In the genomic region with DNA sequence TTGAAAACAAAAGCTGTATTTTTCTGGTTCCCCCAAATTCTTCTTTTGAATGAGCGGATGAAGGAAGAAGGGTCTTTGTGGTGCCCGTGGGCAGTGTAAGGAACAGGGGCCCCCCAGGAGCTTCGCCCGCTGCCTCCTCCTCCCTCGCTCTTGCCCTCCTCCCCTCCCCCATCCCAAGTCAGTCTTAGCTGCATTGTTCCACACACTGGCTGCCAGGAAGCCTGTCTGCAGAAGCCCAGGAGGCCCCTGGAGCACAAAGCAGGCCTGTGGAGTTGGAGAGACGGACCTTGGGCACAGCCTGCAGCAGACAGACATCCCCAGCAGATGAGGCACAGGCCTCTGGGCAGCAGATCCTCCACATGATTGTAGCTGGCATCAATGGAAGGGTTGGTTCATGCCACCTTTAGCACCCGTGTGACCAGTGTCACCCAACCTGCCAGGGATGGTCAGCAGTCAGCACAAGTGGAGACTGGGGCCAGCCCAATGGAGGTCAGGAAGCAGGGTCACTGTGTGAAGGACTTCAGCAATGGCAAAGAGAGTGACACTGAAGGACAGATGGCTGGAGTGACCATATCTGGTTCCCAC, we compare ENCODE assay signal across 11 mouse cellular contexts. TPM values are rescaled to one million over a fixed set of nuclear protein-coding genes. Genes with fewer than 3 reads are reported as not detected.
A peak's percentile ranks its signal among the peaks of the same experiment; 100 is the strongest.
DNase-seq lines count a peak whose midpoint lies in the region; ATAC-seq and TF ChIP-seq lines count a peak whose summit lies in the region.
"Had no signal": no experiment of that assay in that cellular context is flagged by ENCODE, and none has a peak within 500 bp of the region (broad histone marks: within the 10 kb centered on the region; RNA-seq: fewer than 3 reads in every experiment).

No protein-coding gene starts in this region.

- no peak for TF ChIP-seq POLR2A in thymus, adult 2 months (IDR thresholded peaks at IDR 0.05; ENCODE audit: control insufficient read depth, extremely low read depth, insufficient read depth, low read length, poor library complexity)

- peaks cover 21% of the 10 kb centered on the region for H3K4me1 ChIP-seq in heart, embryonic 10.5 days
- H3K4me1 ChIP-seq in hindbrain, embryonic 11.5 days (replicated peaks; ENCODE audit: control insufficient read depth, insufficient read depth, low read length), result peaks cover 17% of the 10 kb centered on the region
- peaks cover 23% of the 10 kb centered on the region for H3K4me1 ChIP-seq in midbrain, embryonic 12.5 days
- no peaks in the 10 kb centered on the region for H3K4me1 ChIP-seq in thymus, adult 2 months (replicated peaks; ENCODE audit: control insufficient read depth, insufficient read depth, low read length)
- H3K4me1 ChIP-seq: megakaryocyte, embryonic 14.5 days had no signal

- H3K27me3 ChIP-seq in heart, embryonic 10.5 days (ENCODE audit: insufficient read depth, poor library complexity, severe bottlenecking), result 0 out of 2 replicates have a peak, but pooled peaks cover 12% of the 10 kb centered on the region
- no peaks in the 10 kb centered on the region for H3K27me3 ChIP-seq in hindbrain, embryonic 11.5 days (ENCODE audit: control insufficient read depth, insufficient read depth, low read length)
- no peaks in the 10 kb centered on the region for H3K27me3 ChIP-seq in midbrain, embryonic 12.5 days
- no peaks in the 10 kb centered on the region for H3K27me3 ChIP-seq in thymus, adult 2 months (ENCODE audit: control insufficient read depth, insufficient read depth, low read length)

- TF ChIP-seq CTCF in thymus, adult 2 months (IDR thresholded peaks at IDR 0.05; ENCODE audit: borderline replicate concordance, control insufficient read depth, extremely low read depth, insufficient read depth, low read length, poor library complexity), result no peak
- TF ChIP-seq CTCF in layer of hippocampus, adult 2 months (conservative IDR thresholded peaks at IDR 0.05), result no peak

- H3K27ac ChIP-seq in heart, embryonic 10.5 days, result peak overlapping the region; percentile 53
- H3K27ac ChIP-seq in hindbrain, embryonic 11.5 days (ENCODE audit: low read depth, low read length), result peak overlapping the region; percentile 72
- peak overlapping the region; percentile 61 for H3K27ac ChIP-seq in midbrain, embryonic 12.5 days (replicated peaks)
- H3K27ac ChIP-seq in thymus, adult 2 months (ENCODE audit: control insufficient read depth, insufficient read depth, low read length), result no peak overlapping the region
- no peak overlapping the region for H3K27ac ChIP-seq in layer of hippocampus, adult 2 months
- H3K27ac ChIP-seq: left cerebral cortex, adult 2 months had no signal

- no peaks in the 10 kb centered on the region; the same call in 1 of the 2 replicates for H3K36me3 ChIP-seq in heart, embryonic 10.5 days
- no peaks in the 10 kb centered on the region for H3K36me3 ChIP-seq in hindbrain, embryonic 11.5 days (ENCODE audit: control insufficient read depth, insufficient read depth, low read length)
- no peaks in the 10 kb centered on the region for H3K36me3 ChIP-seq in midbrain, embryonic 12.5 days
- H3K36me3 ChIP-seq in thymus, adult 2 months (ENCODE audit: control insufficient read depth, insufficient read depth, low read length), result no peaks in the 10 kb centered on the region

- no peak overlapping the region for H3K4me3 ChIP-seq in heart, embryonic 10.5 days
- H3K4me3 ChIP-seq in hindbrain, embryonic 11.5 days (ENCODE audit: low read depth, low read length), result no peak overlapping the region
- H3K4me3 ChIP-seq in midbrain, embryonic 12.5 days, result no peak overlapping the region
- H3K4me3 ChIP-seq in thymus, adult 2 months (ENCODE audit: control insufficient read depth, insufficient read depth, low read length), result no peak overlapping the region
- no peak overlapping the region for H3K4me3 ChIP-seq in layer of hippocampus, adult 2 months
- H3K4me3 ChIP-seq: left cerebral cortex, adult 2 months had no signal

- ATAC-seq in hindbrain, embryonic 11.5 days (ENCODE audit: low FRiP score), result peak; percentile 67
- ATAC-seq in midbrain, embryonic 12.5 days (ENCODE audit: low FRiP score, low read depth), result peak; percentile 72
- no peak for ATAC-seq in megakaryocyte-erythroid progenitor cell, adult 5-6 weeks (replicated peaks; ENCODE audit: low FRiP score, low TSS enrichment, poor library complexity, severe bottlenecking)

- H3K9me3 ChIP-seq in heart, embryonic 10.5 days, result no peaks in the 10 kb centered on the region
- H3K9me3 ChIP-seq in hindbrain, embryonic 11.5 days (ENCODE audit: control insufficient read depth, low read length), result no peaks in the 10 kb centered on the region
- no peaks in the 10 kb centered on the region for H3K9me3 ChIP-seq in midbrain, embryonic 12.5 days

- peak overlapping the region; percentile 50 for H3K9ac ChIP-seq in hindbrain, embryonic 11.5 days (ENCODE audit: low read depth, low read length)
- no peak overlapping the region for H3K9ac ChIP-seq in midbrain, embryonic 12.5 days (replicated peaks)

- WGBS in heart, embryonic 10.5 days, result 64% methylated on average over 7 of the region's 7 CpGs
- WGBS in hindbrain, embryonic 11.5 days, result 21% methylated on average over 7 of the region's 7 CpGs
- WGBS in midbrain, embryonic 12.5 days, result 13% methylated on average over 7 of the region's 7 CpGs
- 82% methylated on average over 7 of the region's 7 CpGs for WGBS in thymus, adult 2 months

- H3K4me2 ChIP-seq in hindbrain, embryonic 11.5 days (replicated peaks; ENCODE audit: low read depth, low read length), result 0 out of 2 replicates have a peak overlapping the region, but pooled peaks have one; percentile 19
- peak overlapping the region; percentile 21 for H3K4me2 ChIP-seq in midbrain, embryonic 12.5 days (replicated peaks)

- DNase-seq in heart, embryonic 10.5 days (ENCODE audit: low spot score), result no peak
- no peak for DNase-seq in heart, adult 9 months (ENCODE audit: low spot score in 2 of 2)
- peak; percentile 56 for DNase-seq in embryo, embryonic 10.5 days (ENCODE audit: low spot score)
- DNase-seq in hindbrain, embryonic 11.5 days (ENCODE audit: low spot score), result peak; percentile 58
- DNase-seq in thymus, adult 2 months, result no peak
- DNase-seq in layer of hippocampus, adult 2 months (ENCODE audit: low spot score in 2 of 2), result no peak

RNA-seq across cellular contexts. Expression of a gene that starts 27.9 kb away (rescaled TPM):
- 8.7 and 13.5 TPM in 2 replicates for polyA plus RNA-seq in heart, embryonic 10.5 days (2016; fragmentation: Nextera tagmentation; extraction: Ambion mirVana)
- polyA plus RNA-seq in hindbrain, embryonic 11.5 days (2014; fragmentation: Nextera tagmentation; extraction: Ambion mirVana), result 14.9 and 18.2 TPM in 2 replicates
- 21.3 and 29.5 TPM in 2 replicates for polyA plus RNA-seq in midbrain, embryonic 12.5 days (2016; fragmentation: Nextera tagmentation; extraction: Ambion mirVana)
- 11.0 and 19.0 TPM in 2 replicates for polyA plus RNA-seq in thymus, adult 2 months (2012; rRNA removed)
- 1 to 10 TPM; 3.9 to 5.5 TPM for total RNA-seq in layer of hippocampus, adult 2 months (2021)
- 0.22 and 0.37 TPM in 2 replicates for total RNA-seq in megakaryocyte-erythroid progenitor cell, adult 5-6 weeks (2014; fragmentation: Nextera tagmentation)
- total RNA-seq in megakaryocyte-erythroid progenitor cell, adult 5-6 weeks (2017), result 0.38 TPM in 1 of 2 replicates, not detected in the other

RNA-seq across cellular contexts. Expression of a gene that starts 38.0 kb away (rescaled TPM):
- polyA plus RNA-seq in heart, embryonic 10.5 days (2016; fragmentation: Nextera tagmentation; extraction: Ambion mirVana), result 125 and 140 TPM in 2 replicates
- polyA plus RNA-seq in hindbrain, embryonic 11.5 days (2014; fragmentation: Nextera tagmentation; extraction: Ambion mirVana), result 139 and 141 TPM in 2 replicates
- 149 and 164 TPM in 2 replicates for polyA plus RNA-seq in midbrain, embryonic 12.5 days (2016; fragmentation: Nextera tagmentation; extraction: Ambion mirVana)
- polyA plus RNA-seq in thymus, adult 2 months (2012; rRNA removed), result 227 and 244 TPM in 2 replicates
- 100 to 1,000 TPM; 171 to 177 TPM for total RNA-seq in layer of hippocampus, adult 2 months (2021)
- total RNA-seq in megakaryocyte-erythroid progenitor cell, adult 5-6 weeks (2014; fragmentation: Nextera tagmentation), result 67.6 and 82.8 TPM in 2 replicates
- total RNA-seq in megakaryocyte-erythroid progenitor cell, adult 5-6 weeks (2017), result 39.9 and 49.6 TPM in 2 replicates

RNA-seq across cellular contexts. Expression of a gene that starts 56.3 kb away (rescaled TPM):
- 27.7 and 33.2 TPM in 2 replicates for polyA plus RNA-seq in heart, embryonic 10.5 days (2016; fragmentation: Nextera tagmentation; extraction: Ambion mirVana)
- polyA plus RNA-seq in hindbrain, embryonic 11.5 days (2014; fragmentation: Nextera tagmentation; extraction: Ambion mirVana), result 43.8 and 45.9 TPM in 2 replicates
- polyA plus RNA-seq in midbrain, embryonic 12.5 days (2016; fragmentation: Nextera tagmentation; extraction: Ambion mirVana), result 46.9 and 52.5 TPM in 2 replicates
- polyA plus RNA-seq in thymus, adult 2 months (2012; rRNA removed), result 64.7 and 69.3 TPM in 2 replicates
- 10 to 100 TPM; 32.4 to 33.3 TPM for total RNA-seq in layer of hippocampus, adult 2 months (2021)
- total RNA-seq in megakaryocyte-erythroid progenitor cell, adult 5-6 weeks (2014; fragmentation: Nextera tagmentation), result 23.3 and 29.7 TPM in 2 replicates
- total RNA-seq in megakaryocyte-erythroid progenitor cell, adult 5-6 weeks (2017), result 8.9 and 10.9 TPM in 2 replicates

RNA-seq across cellular contexts. Expression of a gene that starts 58.5 kb away (rescaled TPM):
- polyA plus RNA-seq in heart, embryonic 10.5 days (2016; fragmentation: Nextera tagmentation; extraction: Ambion mirVana), result 0.09 TPM in 1 of 2 replicates, not detected in the other
- 1.6 and 2.2 TPM in 2 replicates for polyA plus RNA-seq in hindbrain, embryonic 11.5 days (2014; fragmentation: Nextera tagmentation; extraction: Ambion mirVana)
- polyA plus RNA-seq in midbrain, embryonic 12.5 days (2016; fragmentation: Nextera tagmentation; extraction: Ambion mirVana), result 0.47 and 0.84 TPM in 2 replicates
- 1.0 and 1.4 TPM in 2 replicates for polyA plus RNA-seq in thymus, adult 2 months (2012; rRNA removed)
- 1 to 10 TPM; 3.3 to 3.6 TPM for total RNA-seq in layer of hippocampus, adult 2 months (2021)
- total RNA-seq in megakaryocyte-erythroid progenitor cell, adult 5-6 weeks (2014; fragmentation: Nextera tagmentation), result not detected in 2 replicates
- total RNA-seq in megakaryocyte-erythroid progenitor cell, adult 5-6 weeks (2017), result not detected in 2 replicates
- total RNA-seq: heart, postnatal 25 days had no signal

Comparison
In these comparisons a context has a peak if more than half of its experiments do, and no peak if none do; other contexts are left out.
1. DNase-seq: peak in embryo, embryonic 10.5 days (single experiment) and hindbrain, embryonic 11.5 days (single experiment); none in heart, embryonic 10.5 days (single experiment), heart, adult 9 months (0 of 2), thymus, adult 2 months (single experiment) and layer of hippocampus, adult 2 months (0 of 2).
2. H3K27ac ChIP-seq: peak in heart, embryonic 10.5 days (single experiment), hindbrain, embryonic 11.5 days (single experiment) and midbrain, embryonic 12.5 days (single experiment); none in thymus, adult 2 months (single experiment) and layer of hippocampus, adult 2 months (single experiment).